Mouse (Mus musculus): ENCODE measurements around the gene Lta.

The Lta gene

DNA sequence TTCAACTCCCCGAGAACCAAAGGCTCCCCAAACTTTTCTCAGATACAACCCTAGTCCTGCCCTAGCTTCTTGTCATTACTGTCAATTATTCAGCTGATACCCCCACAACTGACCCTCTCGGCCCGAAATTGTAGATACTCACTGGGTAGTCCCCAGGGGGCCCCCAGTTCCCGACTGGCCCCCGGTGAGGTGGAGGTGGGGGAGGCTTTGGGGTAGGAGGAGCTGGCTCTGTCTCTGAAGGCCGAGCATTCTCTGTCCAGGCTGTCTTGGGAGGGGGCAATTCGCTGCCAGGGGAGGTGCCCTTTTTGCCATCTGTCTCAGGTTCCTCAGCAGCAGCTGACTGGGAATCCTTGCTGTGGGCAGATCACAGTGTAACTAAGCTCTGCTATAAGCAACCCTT, 45.5 kb downstream of the Lta start:
- no peak for DNase-seq (ENCODE audit: low spot score in 2 of 2)

DNA sequence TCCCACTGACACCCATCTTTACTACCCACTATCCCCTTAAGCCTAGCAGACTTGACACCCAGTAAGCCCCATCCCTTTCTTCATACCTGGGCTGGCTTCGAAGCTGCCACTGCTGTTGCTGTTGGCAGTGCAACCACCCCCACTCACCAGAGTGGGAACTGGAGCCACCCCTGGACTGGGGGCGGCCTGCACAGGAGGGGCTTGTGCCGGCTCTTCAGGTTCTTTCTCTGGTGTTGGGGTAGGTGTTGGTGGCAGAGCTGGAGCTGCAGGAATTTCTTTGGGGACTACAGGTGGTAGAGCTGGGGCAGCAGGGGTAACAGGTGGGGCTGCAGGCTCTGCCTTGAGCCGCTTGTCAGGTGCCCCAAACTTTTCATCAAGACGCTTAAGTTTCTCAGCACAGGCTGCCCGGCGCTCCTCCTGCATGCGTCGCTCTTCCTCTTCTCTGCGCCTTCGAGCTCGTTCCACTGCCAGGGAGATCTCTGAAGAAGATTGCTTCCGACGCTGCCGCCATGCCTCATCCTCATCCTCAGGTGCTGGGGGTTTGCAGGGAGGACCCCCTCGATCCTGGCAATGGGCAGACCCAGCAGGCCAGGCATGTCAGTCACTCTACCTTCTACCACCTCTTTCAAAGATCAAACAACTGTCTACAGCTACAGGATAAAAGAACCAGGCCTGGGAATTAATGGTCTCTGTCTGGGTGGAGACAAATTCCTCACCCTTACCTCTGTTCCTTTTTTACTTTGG, 46.1 kb downstream of the Lta start:
- no peak for DNase-seq (ENCODE audit: low spot score in 2 of 2)

DNA sequence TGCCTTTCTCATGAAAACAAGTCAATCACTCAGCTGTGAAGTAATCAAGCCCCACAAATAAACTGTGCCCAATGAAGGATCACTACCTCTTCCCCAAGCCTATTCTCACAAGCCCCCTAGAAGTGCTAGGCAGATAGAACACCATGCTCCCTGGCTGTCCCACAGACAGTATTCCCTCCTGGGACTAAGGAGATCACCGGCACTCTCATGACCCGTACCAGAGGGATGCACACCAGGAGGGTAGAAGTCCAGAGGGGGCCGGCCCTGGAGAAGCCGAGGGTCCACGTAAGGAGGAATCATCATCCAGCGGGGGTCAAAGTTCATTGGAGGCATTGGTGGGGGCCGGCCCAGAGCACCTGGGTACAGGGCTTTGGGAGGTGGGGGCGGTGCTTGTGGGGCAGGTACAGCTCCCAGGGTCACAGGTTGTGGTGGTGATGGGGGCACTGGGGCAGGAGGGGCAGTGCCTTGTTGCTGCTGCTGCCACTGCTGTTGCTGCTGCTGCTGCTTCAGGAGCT, 47.4 kb downstream of the Lta start:
- DNase-seq (ENCODE audit: low spot score in 2 of 2) = no peak

DNA sequence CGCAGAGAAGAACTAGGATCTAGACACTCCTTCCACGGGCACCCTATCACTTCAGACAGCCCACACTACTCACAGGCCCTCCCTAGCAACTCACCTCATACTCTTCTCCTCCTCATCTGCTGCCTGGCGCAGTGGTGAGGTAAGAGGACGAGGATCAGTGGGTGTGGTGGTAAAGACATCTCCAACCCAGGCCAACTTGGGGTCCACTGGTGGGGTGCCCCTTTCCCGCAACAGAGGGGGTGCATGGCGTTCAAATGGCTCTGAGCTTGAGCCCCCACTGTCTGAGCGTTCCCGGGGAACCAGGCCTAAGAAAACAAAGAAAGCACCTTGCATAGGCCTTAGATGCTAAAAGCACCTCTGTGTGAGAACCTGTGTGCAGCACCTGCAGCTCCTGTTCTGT, 47.9 kb downstream of the Lta start:
- DNase-seq (ENCODE audit: low spot score in 2 of 2) = no peak

DNA sequence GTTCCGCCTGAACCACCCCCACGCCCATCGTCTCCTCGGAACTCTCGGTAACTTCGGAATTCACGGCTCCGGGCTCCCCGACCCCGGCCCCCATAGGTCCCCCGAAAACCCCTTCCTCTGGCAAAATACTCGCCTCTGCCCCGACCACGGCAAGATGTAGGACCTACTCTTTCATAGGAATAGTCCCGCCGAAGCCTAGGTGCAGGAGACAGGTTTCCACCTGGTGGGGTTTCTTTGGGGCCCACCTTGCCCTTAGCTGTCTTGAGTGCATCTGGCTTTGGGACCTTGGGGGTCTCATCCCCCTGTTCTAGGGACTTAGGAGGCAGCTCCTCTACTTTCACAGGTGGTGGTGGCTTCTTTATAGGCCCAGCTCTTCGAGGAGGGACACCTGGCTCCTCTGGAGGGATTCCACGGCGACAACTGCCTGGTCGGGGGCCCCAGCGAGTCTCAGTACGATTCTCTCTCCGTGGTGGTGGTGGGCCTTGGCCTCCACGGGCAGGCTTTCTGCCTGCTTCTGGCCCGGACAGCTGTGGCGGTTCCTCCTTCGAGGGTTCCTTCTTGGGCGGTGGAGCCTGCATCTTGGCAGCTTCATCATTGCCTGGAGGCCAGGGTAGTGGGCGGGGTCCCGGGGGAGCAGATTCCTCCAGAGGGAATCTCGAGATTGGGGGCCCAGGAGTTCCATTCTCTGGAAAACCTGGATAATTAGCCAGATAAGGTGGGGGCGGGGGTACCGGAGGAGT, 48.5 kb downstream of the Lta start:
- no peak for DNase-seq (ENCODE audit: low spot score in 2 of 2)

DNA sequence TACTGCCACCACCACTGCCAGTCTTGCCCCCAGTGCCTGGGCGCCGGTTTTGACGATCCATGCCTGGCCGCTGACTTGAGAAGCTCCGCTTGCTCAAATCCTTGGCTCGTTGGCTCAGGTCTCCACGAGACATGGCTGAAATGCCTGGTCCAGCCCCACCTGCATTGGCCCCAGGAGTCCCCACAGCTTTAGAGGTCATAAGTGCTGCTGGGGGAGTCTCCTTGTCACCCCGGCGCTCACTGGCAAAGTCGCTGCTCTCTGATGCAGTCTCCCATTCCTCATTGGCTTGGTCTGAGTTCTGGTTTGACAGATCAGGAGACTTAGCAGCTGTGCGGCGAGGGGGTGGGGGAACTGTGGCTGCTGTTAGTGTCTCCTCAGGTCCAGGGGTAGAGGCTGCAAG, 49.7 kb downstream of the Lta start:
- no peak for DNase-seq (ENCODE audit: low spot score in 2 of 2)

DNA sequence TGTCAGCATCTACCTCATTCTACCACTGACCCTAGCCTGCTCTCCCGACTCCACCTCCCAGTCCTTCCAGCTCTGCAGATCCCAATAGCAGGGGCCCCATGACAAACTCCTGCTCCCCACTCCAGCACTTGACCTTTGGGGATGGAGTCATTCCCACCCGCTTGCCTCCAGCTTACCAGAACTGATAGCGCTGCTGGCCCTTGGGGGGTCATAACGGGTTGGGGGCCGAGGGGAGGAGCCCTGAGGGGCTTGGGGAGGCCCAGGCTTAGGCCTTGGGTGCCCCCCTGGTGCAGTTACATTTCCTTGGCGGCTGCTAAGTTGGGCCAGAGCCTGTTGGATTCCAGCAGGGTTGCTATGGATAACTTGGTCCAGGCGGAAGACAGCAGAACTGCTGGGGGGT, 50.5 kb downstream of the Lta start:
- DNase-seq (ENCODE audit: low spot score in 2 of 2) = no peak

DNA sequence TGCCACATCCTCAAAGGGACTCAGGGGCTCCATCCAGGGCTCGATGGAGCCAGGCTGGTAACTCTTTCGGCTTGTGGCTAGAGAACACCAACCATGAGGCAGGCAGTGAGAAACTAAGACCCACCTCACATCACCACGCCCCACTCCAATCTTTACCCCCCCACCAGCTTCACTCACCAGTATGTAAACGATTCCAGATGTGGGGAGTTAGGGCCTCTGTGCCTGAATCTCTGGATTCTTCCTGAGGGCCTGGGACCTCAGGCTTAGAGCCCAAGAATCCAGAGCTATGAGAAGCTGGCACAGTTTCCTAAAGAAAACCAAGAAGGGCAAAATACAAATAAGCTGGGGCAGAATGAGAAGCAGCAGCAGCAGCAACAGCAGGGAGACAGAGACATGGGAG, 51.2 kb downstream of the Lta start:
- DNase-seq (ENCODE audit: low spot score in 2 of 2) = no peak

Data from spleen, postnatal 14 days (tissue).